Mouse (Mus musculus): ENCODE data around the gene Myo3b. TPM values are rescaled to one million over a fixed set of nuclear protein-coding genes. Genes with fewer than 3 reads are reported as not detected.
"Not testable (repeated sequence)": the region's sequence is repeated elsewhere in the genome, so short reads cannot be mapped to it uniquely, and the experiment has no call there.

The Myo3b gene
- polyA plus RNA-seq (2015; fragmentation: Nextera tagmentation; extraction: Ambion mirVana): not detected in 2 replicates

GRCm38 (mm10) chr2:70038752-70039151 is at the start of gene Myo3b:
Myo3b (plus strand) TSS chr2:70039126.
- H3K4me1 ChIP-seq (replicated peaks): no peaks in the 10 kb centered on the region
- H3K36me3 ChIP-seq (replicated peaks): no peaks in the 10 kb centered on the region
- H3K27me3 ChIP-seq: peaks cover 5% of the 10 kb centered on the region; the same call in 1 of the 2 replicates
- no peak for ATAC-seq (ENCODE audit: insufficient read depth)
- no peak within 1 kb of the TSS for H3K4me3 ChIP-seq (replicated peaks)
- WGBS (ENCODE audit: insufficient replicate concordance): 45% methylated on average over 7 of the region's 7 CpGs
- no peak within 1 kb of the TSS for H3K9ac ChIP-seq
- no peak within 1 kb of the TSS for H3K27ac ChIP-seq (replicated peaks)
- H3K4me2 ChIP-seq: no peak within 1 kb of the TSS
- H3K9me3 ChIP-seq (replicated peaks): no peaks in the 10 kb centered on the region

DNA sequence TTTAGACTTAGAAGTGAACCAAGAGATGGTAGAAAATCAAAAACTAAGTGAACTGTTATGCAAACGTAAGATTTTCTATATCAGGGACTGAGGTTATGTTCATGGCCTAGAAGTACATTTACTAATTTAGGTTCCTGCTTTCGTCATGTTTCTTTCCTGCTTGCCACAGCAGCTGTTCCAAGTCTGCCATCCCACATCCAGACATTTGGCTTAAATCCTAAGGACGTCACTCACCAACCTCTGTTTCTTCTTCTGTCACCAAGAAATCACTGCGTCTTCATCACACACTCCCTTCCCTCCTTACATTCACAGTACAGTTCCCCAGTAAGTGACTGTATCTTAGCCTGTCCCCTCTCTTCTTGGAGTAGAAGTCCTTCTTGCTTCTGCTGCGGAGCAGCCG is 49.7 kb upstream of the Myo3b start:
- no peak overlapping the region for H3K4me3 ChIP-seq (replicated peaks)
- H3K27ac ChIP-seq (replicated peaks): no peak overlapping the region
- H3K9ac ChIP-seq: no peak overlapping the region
- H3K36me3 ChIP-seq (replicated peaks): peaks cover 27% of the 10 kb centered on the region
- ATAC-seq (ENCODE audit: insufficient read depth): no peak
- H3K9me3 ChIP-seq (replicated peaks): no peaks in the 10 kb centered on the region
- H3K4me2 ChIP-seq: no peak overlapping the region
- no peaks in the 10 kb centered on the region for H3K4me1 ChIP-seq (replicated peaks)
- 88% methylated on average over 6 of the region's 6 CpGs for WGBS (ENCODE audit: insufficient replicate concordance)
- H3K27me3 ChIP-seq: no peaks in the 10 kb centered on the region

DNA sequence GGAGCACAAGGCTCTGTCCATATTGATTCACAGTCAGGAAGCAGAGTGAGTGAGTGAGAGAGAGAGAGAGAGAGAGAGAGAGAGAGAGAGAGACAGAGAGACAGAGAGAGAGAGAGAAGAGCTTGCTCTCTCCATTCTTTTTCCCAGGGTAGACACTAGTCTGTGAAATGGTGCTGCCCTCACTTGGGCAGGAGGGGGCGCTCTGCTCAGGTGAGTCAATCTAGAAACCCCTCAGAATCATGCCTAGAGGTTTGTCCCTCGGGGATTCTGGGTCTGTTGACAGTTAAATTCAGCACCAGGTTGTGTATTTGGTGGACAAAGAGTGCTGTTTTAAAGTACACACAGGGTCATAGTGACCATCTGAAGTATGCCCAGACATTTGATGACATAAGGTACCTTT is 48.3 kb upstream of the Myo3b start:
- Histone ChIP-seq H3K4me2 (no peak overlapping the region), H3K27ac (replicated peaks) (no peak overlapping the region), H3K27me3 (no peaks in the 10 kb centered on the region), H3K9ac (no peak overlapping the region), H3K4me3 (replicated peaks) (no peak overlapping the region), H3K36me3 (replicated peaks) (peaks cover 32% of the 10 kb centered on the region), H3K9me3 (replicated peaks) (no peaks in the 10 kb centered on the region), H3K4me1 (replicated peaks) (no peaks in the 10 kb centered on the region; the same call in 1 of the 2 replicates)
- 44% methylated on average over 2 of the region's 2 CpGs for WGBS (ENCODE audit: insufficient replicate concordance)
- no peak for ATAC-seq (ENCODE audit: insufficient read depth)

DNA sequence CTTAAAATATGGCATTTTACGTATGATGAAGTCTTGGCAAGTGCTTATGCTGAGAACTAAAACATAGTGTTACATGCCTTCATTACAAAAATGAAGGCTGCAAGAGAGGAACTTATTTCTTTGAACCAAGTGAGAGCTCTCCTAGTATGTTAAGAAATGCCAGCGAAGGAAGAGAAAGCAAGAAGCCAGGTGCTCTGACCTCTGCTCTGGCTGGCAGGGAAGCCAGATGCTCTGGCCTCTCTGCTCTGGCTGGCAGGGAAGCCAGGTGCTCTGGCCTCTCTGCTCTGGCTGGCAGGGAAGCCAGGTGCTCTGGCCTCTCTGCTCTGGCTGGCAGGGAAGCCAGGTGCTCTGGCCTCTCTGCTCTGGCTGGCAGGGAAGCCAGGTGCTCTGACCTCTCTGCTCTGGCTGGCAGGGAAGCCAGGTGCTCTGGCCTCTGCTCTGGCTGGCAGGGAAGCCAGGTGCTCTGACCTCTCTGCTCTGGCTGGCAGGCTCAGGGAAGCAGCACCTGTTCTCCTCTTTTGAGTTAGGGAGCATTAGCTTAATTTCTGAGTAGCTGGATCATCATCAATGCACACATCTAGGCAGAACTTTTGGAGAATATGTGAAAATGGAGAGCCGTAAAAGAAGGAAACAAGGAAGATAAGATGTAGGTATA is 44.7 kb upstream of the Myo3b start:
- Histone ChIP-seq H3K27ac (replicated peaks) (peak overlapping the region; percentile 48; the same call in 1 of the 2 replicates), H3K4me1 (replicated peaks) (peaks cover 17% of the 10 kb centered on the region), H3K36me3 (replicated peaks) (peaks cover 32% of the 10 kb centered on the region)
- not testable (repeated sequence) for H3K4me2 ChIP-seq; H3K4me3 ChIP-seq (replicated peaks); ATAC-seq (ENCODE audit: insufficient read depth); H3K9me3 ChIP-seq (replicated peaks); H3K9ac ChIP-seq; H3K27me3 ChIP-seq
- whole genome bisulfite sequencing (ENCODE audit: insufficient replicate concordance): 85% methylated on average over 3 of the region's 3 CpGs

GRCm38 (mm10) chr2:69994779-69995178 is 44.1 kb upstream of the Myo3b start:
- H3K4me3 ChIP-seq (replicated peaks): no peak overlapping the region
- no peak overlapping the region for H3K9ac ChIP-seq
- WGBS (ENCODE audit: insufficient replicate concordance): 51% methylated on average over 2 of the region's 2 CpGs
- no peaks in the 10 kb centered on the region for H3K9me3 ChIP-seq (replicated peaks)
- H3K27me3 ChIP-seq: no peaks in the 10 kb centered on the region
- no peak overlapping the region for H3K4me2 ChIP-seq
- H3K36me3 ChIP-seq (replicated peaks): peaks cover 27% of the 10 kb centered on the region
- H3K4me1 ChIP-seq (replicated peaks): peaks cover 17% of the 10 kb centered on the region
- 0 out of 2 replicates have a peak overlapping the region, but pooled peaks have one; percentile 48 for H3K27ac ChIP-seq (replicated peaks)
- no peak for ATAC-seq (ENCODE audit: insufficient read depth)

DNA sequence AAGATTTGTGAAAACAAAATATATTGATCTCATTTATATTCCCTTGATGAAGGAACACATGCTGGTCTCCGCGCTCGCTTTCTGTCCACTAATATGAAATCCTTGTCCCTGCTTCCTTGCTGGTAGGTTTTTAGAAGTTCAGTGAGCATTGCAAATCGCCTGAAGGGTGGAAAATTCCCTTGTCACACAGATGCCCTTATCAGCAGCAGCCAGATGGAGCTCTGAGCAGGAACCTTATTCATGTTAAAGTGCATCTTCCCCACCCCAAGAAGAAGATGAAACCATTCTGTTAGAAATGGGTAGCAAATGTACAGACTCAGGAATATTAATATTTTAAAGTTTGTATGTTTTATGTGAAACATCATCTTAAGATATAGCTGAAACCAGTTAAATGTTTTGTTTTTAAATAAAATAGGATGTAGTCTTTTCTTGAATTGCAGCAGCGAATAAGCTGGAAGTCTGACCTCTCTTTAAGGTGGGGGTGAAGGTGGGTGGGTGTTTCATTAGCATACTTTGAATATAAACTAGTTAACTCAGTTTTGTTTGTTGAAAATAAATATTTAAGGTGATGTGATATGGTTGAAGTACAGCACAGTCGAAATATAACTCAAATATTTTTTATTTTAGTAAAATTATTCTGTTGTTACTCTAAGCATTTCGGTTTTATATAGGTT is 39.7 kb upstream of the Myo3b start:
- no peaks in the 10 kb centered on the region for H3K27me3 ChIP-seq
- WGBS (ENCODE audit: insufficient replicate concordance): 62% methylated on average over 7 of the region's 7 CpGs
- peak overlapping the region; percentile 49 for H3K4me2 ChIP-seq
- peak overlapping the region; percentile 80 for H3K27ac ChIP-seq (replicated peaks)
- no peaks in the 10 kb centered on the region for H3K9me3 ChIP-seq (replicated peaks)
- no peak overlapping the region for H3K9ac ChIP-seq
- peaks cover 27% of the 10 kb centered on the region for H3K36me3 ChIP-seq (replicated peaks)
- H3K4me3 ChIP-seq (replicated peaks): no peak overlapping the region; the same call in 1 of the 2 replicates
- H3K4me1 ChIP-seq (replicated peaks): peaks cover 20% of the 10 kb centered on the region
- ATAC-seq (ENCODE audit: insufficient read depth): peak; percentile 97

DNA sequence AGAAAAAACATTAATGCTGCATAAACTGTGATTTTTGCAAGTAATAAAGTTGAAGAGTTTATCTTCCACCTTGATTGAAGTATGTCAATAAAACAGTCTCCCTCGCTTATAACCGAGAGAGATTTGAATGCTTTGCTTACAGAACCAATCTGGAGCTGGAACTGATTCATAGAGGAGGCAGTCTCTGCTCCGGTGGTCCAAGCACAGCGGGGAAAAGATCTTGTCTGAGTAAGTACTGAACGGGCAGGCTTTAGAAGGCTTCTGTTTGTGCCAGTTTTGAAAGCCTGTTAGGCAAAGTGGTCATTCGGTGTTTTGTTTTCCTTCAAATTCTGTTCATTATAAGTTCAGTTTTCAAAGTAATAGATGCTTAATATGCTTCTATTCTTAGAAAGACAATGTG is 38.6 kb upstream of the Myo3b start:
- Histone ChIP-seq H3K27ac (replicated peaks) (no peak overlapping the region; the same call in 1 of the 2 replicates), H3K4me1 (replicated peaks) (peaks cover 20% of the 10 kb centered on the region), H3K9ac (no peak overlapping the region), H3K36me3 (replicated peaks) (peaks cover 25% of the 10 kb centered on the region), H3K9me3 (replicated peaks) (no peaks in the 10 kb centered on the region), H3K4me3 (replicated peaks) (no peak overlapping the region), H3K27me3 (no peaks in the 10 kb centered on the region), H3K4me2 (no peak overlapping the region)
- ATAC-seq (ENCODE audit: insufficient read depth): no peak
- 86% methylated on average over 6 of the region's 6 CpGs for WGBS (ENCODE audit: insufficient replicate concordance)

GRCm38 (mm10) chr2:70006492-70006891 is 32.4 kb upstream of the Myo3b start:
- 88% methylated on average over 2 of the region's 2 CpGs for WGBS (ENCODE audit: insufficient replicate concordance)

DNA sequence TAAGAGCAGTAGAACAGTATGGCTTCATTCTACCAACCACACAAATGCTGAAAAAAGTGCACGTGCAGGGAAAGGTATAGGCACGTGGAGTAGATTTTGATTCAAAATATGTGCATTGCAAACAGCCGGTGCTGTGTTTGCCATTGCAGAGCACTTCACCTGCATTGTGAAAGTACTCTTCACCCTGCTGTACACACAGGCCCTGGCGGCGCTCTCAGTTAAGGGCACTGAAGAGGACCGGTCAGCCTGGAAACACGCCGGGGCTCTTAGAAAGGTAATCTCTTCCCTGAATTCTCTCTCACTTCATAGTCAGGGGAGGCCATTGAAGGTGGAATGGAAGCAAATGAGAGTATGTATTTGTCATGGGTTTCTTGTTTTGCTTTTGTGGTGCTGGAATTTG is 26.0 kb upstream of the Myo3b start:
- WGBS (ENCODE audit: insufficient replicate concordance): 85% methylated on average over 8 of the region's 8 CpGs
- no peak for ATAC-seq (ENCODE audit: insufficient read depth)

More at GRCm38 (mm10) chr2:70006492-70006891, 32.4 kb upstream of the Myo3b start:
- Histone ChIP-seq H3K4me3 (replicated peaks) (no peak overlapping the region), H3K4me1 (replicated peaks) (no peaks in the 10 kb centered on the region), H3K9me3 (replicated peaks) (no peaks in the 10 kb centered on the region), H3K27ac (replicated peaks) (no peak overlapping the region), H3K4me2 (no peak overlapping the region), H3K9ac (no peak overlapping the region), H3K27me3 (no peaks in the 10 kb centered on the region), H3K36me3 (replicated peaks) (peaks cover 33% of the 10 kb centered on the region)
- ATAC-seq (ENCODE audit: insufficient read depth): no peak

GRCm38 (mm10) chr2:70018236-70018635 is 20.7 kb upstream of the Myo3b start:
- peaks cover 58% of the 10 kb centered on the region for H3K36me3 ChIP-seq (replicated peaks)
- ATAC-seq (ENCODE audit: insufficient read depth): no peak
- H3K4me2 ChIP-seq: no peak overlapping the region
- H3K4me3 ChIP-seq (replicated peaks): no peak overlapping the region
- no peaks in the 10 kb centered on the region for H3K9me3 ChIP-seq (replicated peaks)
- no peaks in the 10 kb centered on the region for H3K4me1 ChIP-seq (replicated peaks)
- no peak overlapping the region for H3K9ac ChIP-seq
- no peak overlapping the region for H3K27ac ChIP-seq (replicated peaks)
- WGBS (ENCODE audit: insufficient replicate concordance): 68% methylated on average over 6 of the region's 6 CpGs
- no peaks in the 10 kb centered on the region for H3K27me3 ChIP-seq

More for the DNA sequence above, 26.0 kb upstream of the Myo3b start:
- H3K27ac ChIP-seq (replicated peaks): no peak overlapping the region
- H3K27me3 ChIP-seq: no peaks in the 10 kb centered on the region
- H3K4me1 ChIP-seq (replicated peaks): no peaks in the 10 kb centered on the region
- peaks cover 37% of the 10 kb centered on the region for H3K36me3 ChIP-seq (replicated peaks)
- H3K4me3 ChIP-seq (replicated peaks): no peak overlapping the region
- no peak overlapping the region for H3K9ac ChIP-seq
- H3K9me3 ChIP-seq (replicated peaks): no peaks in the 10 kb centered on the region
- no peak overlapping the region for H3K4me2 ChIP-seq

DNA sequence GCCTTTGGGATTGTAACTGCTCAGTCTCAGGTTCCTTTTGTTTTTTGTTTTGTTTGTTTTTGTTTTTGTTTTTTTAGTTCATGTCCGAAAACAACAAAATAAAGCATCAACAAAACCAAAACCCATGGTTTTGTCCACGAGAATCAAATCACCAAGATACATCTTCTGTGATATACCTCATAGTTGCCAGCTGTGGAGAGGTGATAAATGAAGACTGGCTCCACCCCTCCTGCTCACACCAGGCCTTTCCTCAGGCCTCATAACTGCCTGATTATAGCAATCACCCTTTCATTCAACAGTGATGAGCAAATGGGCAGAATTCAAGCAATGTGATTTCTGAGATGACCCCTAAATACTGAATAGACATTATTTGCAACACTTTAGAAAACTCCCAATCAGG is 14.5 kb upstream of the Myo3b start:
- Histone ChIP-seq H3K4me1 (replicated peaks) (peaks cover 20% of the 10 kb centered on the region), H3K4me2 (peak overlapping the region; percentile 0; the same call in 1 of the 2 replicates), H3K9ac (no peak overlapping the region), H3K4me3 (replicated peaks) (no peak overlapping the region), H3K27ac (replicated peaks) (peak overlapping the region; percentile 60), H3K36me3 (replicated peaks) (peaks cover 28% of the 10 kb centered on the region), H3K27me3 (no peaks in the 10 kb centered on the region), H3K9me3 (replicated peaks) (no peaks in the 10 kb centered on the region)
- ATAC-seq (ENCODE audit: insufficient read depth): peak; percentile 97
- 28% methylated on average over 2 of the region's 2 CpGs for WGBS (ENCODE audit: insufficient replicate concordance)

All from liver, embryonic 15.5 days (tissue).